Mouse (Mus musculus): ENCODE measurements around the gene Tbcb.
"Not testable (repeated sequence)": the region's sequence is repeated elsewhere in the genome, so short reads cannot be mapped to it uniquely, and the experiment has no call there.

The Tbcb gene

DNA sequence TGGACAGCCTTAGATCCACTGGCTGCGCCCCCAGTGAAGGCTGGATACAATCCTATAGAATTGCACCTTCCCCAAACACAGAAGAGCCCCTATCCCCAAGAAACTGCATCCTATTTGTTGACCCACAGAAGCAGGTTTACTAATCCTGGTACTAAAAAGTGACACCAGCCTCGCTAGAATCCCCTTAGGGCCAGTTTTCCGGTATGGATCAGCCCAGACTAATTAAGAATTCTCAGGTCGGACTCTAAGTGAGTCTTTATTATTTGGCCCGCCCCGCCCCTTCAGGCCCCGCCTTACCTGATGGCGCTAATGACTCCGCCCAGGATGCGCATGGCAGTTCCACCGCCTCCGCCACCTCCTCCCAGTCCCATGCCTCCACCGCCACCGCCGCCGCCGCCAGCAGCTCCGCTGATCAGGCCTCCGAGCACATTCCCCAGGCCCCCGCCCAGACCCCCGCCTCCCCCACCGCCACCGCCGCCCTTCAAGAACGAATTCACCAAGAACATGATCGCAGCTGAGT, 38.4 kb downstream of the Tbcb start:
- DNase-seq (ENCODE audit: low spot score) = peak; percentile 72

GRCm38 (mm10) chr7:30193013-30193412, 39.1 kb downstream of the Tbcb start:
- no peak for DNase-seq (ENCODE audit: low spot score)

DNA sequence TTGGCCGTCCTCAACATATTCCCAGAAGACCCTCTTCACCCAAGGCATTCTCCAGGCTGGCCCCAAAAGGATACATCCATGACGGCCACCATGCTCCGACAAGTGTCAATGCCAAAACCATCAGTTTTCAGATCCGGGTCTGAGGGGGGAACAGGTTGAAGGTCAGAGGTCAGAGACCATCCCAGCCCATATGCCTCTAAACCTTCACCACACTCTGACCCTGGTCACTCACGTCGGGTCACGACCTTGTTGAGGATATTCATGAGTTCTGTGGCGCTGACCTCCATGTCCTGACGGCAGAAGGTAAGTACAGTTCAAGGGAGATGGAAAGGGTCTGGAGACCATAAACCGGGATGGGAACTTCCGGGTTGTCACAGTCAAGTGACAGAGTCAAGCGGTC, 40.0 kb downstream of the Tbcb start:
- DNase-seq (ENCODE audit: low spot score) = no peak

DNA sequence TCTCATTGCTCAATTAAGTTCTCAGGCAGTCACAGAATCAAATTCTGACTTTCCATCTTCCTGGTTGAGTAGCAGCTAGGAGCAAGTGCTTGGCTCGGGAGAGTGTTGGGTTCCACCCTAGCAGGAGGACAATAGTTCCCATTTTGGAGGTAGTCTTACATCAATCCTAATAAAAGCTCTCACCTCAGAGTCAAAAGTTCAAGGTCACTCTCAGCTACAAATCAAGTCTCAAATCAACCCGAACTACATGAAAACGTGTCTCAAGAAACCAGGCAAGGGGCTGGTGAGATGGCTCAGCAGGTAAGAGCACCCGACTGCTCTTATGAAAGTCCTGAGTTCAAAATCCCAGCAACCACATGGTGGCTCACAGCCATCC, 43.0 kb downstream of the Tbcb start:
- DNase-seq (ENCODE audit: low spot score) = no peak

- no peak for DNase-seq (ENCODE audit: low spot score)
These were observed 43.5 kb downstream of the Tbcb start for GRCm38 (mm10) chr7:30188344-30189115.

GRCm38 (mm10) chr7:30184641-30185348, 47.3 kb downstream of the Tbcb start:
- DNase-seq (ENCODE audit: low spot score) = no peak

- DNase-seq (ENCODE audit: low spot score) = peak; percentile 85
These were observed 48.2 kb downstream of the Tbcb start, which contains the start of gene Cox7a1 for GRCm38 (mm10) chr7:30183879-30184289. Gene Cox7a1, plus strand, starts transcription at chr7:30184144.

- DNase-seq (ENCODE audit: low spot score) = not testable (repeated sequence)
These were observed 48.9 kb downstream of the Tbcb start for GRCm38 (mm10) chr7:30183189-30183588.

GRCm38 (mm10) chr7:30181929-30182328, 50.1 kb downstream of the Tbcb start:
- DNase-seq (ENCODE audit: low spot score) = not testable (repeated sequence)

DNA sequence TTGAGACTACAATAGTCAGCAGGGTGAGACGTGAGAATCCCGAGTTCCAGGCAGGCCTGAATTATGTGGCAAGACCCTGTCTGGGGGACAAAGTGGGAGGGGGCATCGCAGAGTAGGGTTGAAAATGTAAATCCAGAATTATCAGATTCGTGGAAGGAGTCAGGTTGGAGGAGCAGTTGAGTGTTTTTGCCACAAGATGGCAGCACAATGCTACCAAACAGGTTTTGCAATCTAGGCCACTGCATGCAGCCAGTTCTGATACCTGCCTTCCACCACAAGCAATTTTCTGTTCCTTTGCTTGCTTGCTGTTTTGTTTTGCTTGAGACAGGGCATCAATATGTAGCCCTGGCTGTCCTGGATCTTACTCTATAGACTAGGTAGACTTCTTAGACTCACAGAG, 50.8 kb downstream of the Tbcb start:
- no peak for DNase-seq (ENCODE audit: low spot score)

- no peak for DNase-seq (ENCODE audit: low spot score)
These were observed 53.8 kb downstream of the Tbcb start for GRCm38 (mm10) chr7:30178256-30178655.

GRCm38 (mm10) chr7:30176474-30176873, 55.6 kb downstream of the Tbcb start:
- no peak for DNase-seq (ENCODE audit: low spot score)
